Comparison of ENCODE assay signal across 11 mouse cellular contexts in genomic region chrX:160992703-160993102, GRCm38 (mm10). TPM values are rescaled to one million over a fixed set of nuclear protein-coding genes. Genes with fewer than 3 reads are reported as not detected.
DNase-seq lines count a peak whose midpoint lies in the region; ATAC-seq and TF ChIP-seq lines count a peak whose summit lies in the region.
"Had no signal": no experiment of that assay in that cellular context is flagged by ENCODE, and none has a peak within 500 bp of the region (broad histone marks: within the 10 kb centered on the region; RNA-seq: fewer than 3 reads in every experiment).

No protein-coding gene starts in this region.

- TF ChIP-seq POLR2A in brain, embryonic 14.5 days (IDR thresholded peaks at IDR 0.05; ENCODE audit: borderline replicate concordance, extremely low read depth, insufficient read depth, insufficient read length, poor library complexity, severe bottlenecking): no peak

- no peak for ATAC-seq in heart, embryonic 14.5 days (ENCODE audit: insufficient number of reproducible peaks, insufficient read depth, low FRiP score, low read depth)
- no peak for ATAC-seq in forebrain, embryonic 14.5 days
- ATAC-seq in midbrain, embryonic 13.5 days: no peak
- ATAC-seq: lung, postnatal 0 days had no signal

- no peaks in the 10 kb centered on the region for H3K36me3 ChIP-seq in heart, embryonic 14.5 days (ENCODE audit: control insufficient read depth, insufficient read depth, low read length)
- no peaks in the 10 kb centered on the region for H3K36me3 ChIP-seq in forebrain, embryonic 14.5 days (ENCODE audit: control insufficient read depth, insufficient read depth, low read length)
- no peaks in the 10 kb centered on the region for H3K36me3 ChIP-seq in midbrain, embryonic 13.5 days

- no peak for DNase-seq in heart, adult 11 months
- peak; percentile 59 for DNase-seq in brain, embryonic 14.5 days (ENCODE audit: low read depth)
- DNase-seq in forebrain, embryonic 14.5 days (ENCODE audit: low spot score): peak; percentile 45
- DNase-seq in Muller cell, postnatal 12 days (ENCODE audit: inconsistent ontology term): no peak
- no peak for DNase-seq in testis, postnatal 10 days (ENCODE audit: low spot score)
- no peak for DNase-seq in gastrocnemius, adult 18-20 months (ENCODE audit: low spot score)
- DNase-seq: B cell, adult 2 months; kidney, adult 8-10 months had no signal

- no peaks in the 10 kb centered on the region for H3K9me3 ChIP-seq in heart, embryonic 14.5 days (ENCODE audit: control insufficient read depth, low read length)
- H3K9me3 ChIP-seq in forebrain, embryonic 14.5 days (replicated peaks; ENCODE audit: control insufficient read depth, low read length): no peaks in the 10 kb centered on the region
- H3K9me3 ChIP-seq in midbrain, embryonic 13.5 days: no peaks in the 10 kb centered on the region

- no peaks in the 10 kb centered on the region for H3K27me3 ChIP-seq in heart, embryonic 14.5 days (ENCODE audit: control insufficient read depth, insufficient read depth, low read length)
- H3K27me3 ChIP-seq in forebrain, embryonic 14.5 days (replicated peaks; ENCODE audit: control insufficient read depth, insufficient read depth, low read length): no peaks in the 10 kb centered on the region
- peaks cover 21% of the 10 kb centered on the region; the same call in 1 of the 2 replicates for H3K27me3 ChIP-seq in midbrain, embryonic 13.5 days

- no peak overlapping the region for H3K9ac ChIP-seq in heart, embryonic 14.5 days (ENCODE audit: low read length)
- no peak overlapping the region for H3K9ac ChIP-seq in forebrain, embryonic 14.5 days (ENCODE audit: low read length)
- H3K9ac ChIP-seq in midbrain, embryonic 13.5 days (replicated peaks): no peak overlapping the region

- H3K4me1 ChIP-seq in heart, embryonic 14.5 days (ENCODE audit: control insufficient read depth in 2 of 2, insufficient read depth in 2 of 2, low read length in 2 of 2): no peaks in the 10 kb centered on the region
- H3K4me1 ChIP-seq in forebrain, embryonic 14.5 days (ENCODE audit: control insufficient read depth, insufficient read depth, low read length): peaks cover 2% of the 10 kb centered on the region; the same call in 1 of the 2 replicates
- peaks cover 10% of the 10 kb centered on the region for H3K4me1 ChIP-seq in midbrain, embryonic 13.5 days (replicated peaks)

- TF ChIP-seq CTCF in brain, embryonic 14.5 days (IDR thresholded peaks at IDR 0.05; ENCODE audit: borderline replicate concordance, extremely low read depth, insufficient read depth, insufficient read length): no peak

- no peak overlapping the region; a peak in 1 of 4 replicates for H3K4me3 ChIP-seq in heart, embryonic 14.5 days (ENCODE audit: control insufficient read depth in 1 of 2, insufficient read depth in 1 of 2, low read depth in 1 of 2, low read length in 2 of 2)
- H3K4me3 ChIP-seq in forebrain, embryonic 14.5 days (ENCODE audit: low read depth, low read length): peak overlapping the region; percentile 56
- H3K4me3 ChIP-seq in midbrain, embryonic 13.5 days (replicated peaks): peak overlapping the region; percentile 59

- no peak overlapping the region for H3K27ac ChIP-seq in heart, embryonic 14.5 days (replicated peaks in 1 of 2; ENCODE audit: control insufficient read depth in 1 of 2, insufficient read depth in 1 of 2, low read depth in 2 of 2, low read length in 2 of 2)
- H3K27ac ChIP-seq in forebrain, embryonic 14.5 days (ENCODE audit: low read depth, low read length): no peak overlapping the region
- no peak overlapping the region for H3K27ac ChIP-seq in midbrain, embryonic 13.5 days

- WGBS in heart, embryonic 14.5 days: 30% methylated on average over 2 of the region's 2 CpGs
- WGBS in forebrain, embryonic 14.5 days: 33% methylated on average over 2 of the region's 2 CpGs
- WGBS in midbrain, embryonic 13.5 days: 41% methylated on average over 2 of the region's 2 CpGs

- peak overlapping the region; percentile 64 for H3K4me2 ChIP-seq in heart, embryonic 14.5 days (ENCODE audit: low read length)
- peak overlapping the region; percentile 55 for H3K4me2 ChIP-seq in forebrain, embryonic 14.5 days (ENCODE audit: low read length)
- H3K4me2 ChIP-seq in midbrain, embryonic 13.5 days (replicated peaks): peak overlapping the region; percentile 51

RNA-seq across cellular contexts. Expression of gene Cdkl5, which starts 1.8 kb away (rescaled TPM):
- 2.8 and 3.4 TPM in 2 replicates for polyA plus RNA-seq in heart, embryonic 14.5 days (2014; fragmentation: Nextera tagmentation; extraction: Ambion mirVana)
- 5.8 and 6.9 TPM in 2 replicates for polyA plus RNA-seq in brain, embryonic 14.5 days (2012; rRNA removed)
- 5.5 and 8.9 TPM in 2 replicates for polyA plus RNA-seq in forebrain, embryonic 14.5 days (2014; fragmentation: Nextera tagmentation; extraction: Ambion mirVana)
- polyA plus RNA-seq in midbrain, embryonic 13.5 days (2015; fragmentation: Nextera tagmentation; extraction: Ambion mirVana): 3.9 and 4.2 TPM in 2 replicates
- 1 to 10 TPM in 1 of 2 experiments, under 1 TPM in 1; 0.98 to 1.2 TPM for total RNA-seq in gastrocnemius, adult 18-20 months (2021)

Comparison
In these comparisons a context has a peak if more than half of its experiments do, and no peak if none do; other contexts are left out.
1. H3K4me3 ChIP-seq: peak in forebrain, embryonic 14.5 days (single experiment) and midbrain, embryonic 13.5 days (single experiment); none in heart, embryonic 14.5 days (0 of 2).
2. DNase-seq: peak in brain, embryonic 14.5 days (single experiment) and forebrain, embryonic 14.5 days (single experiment); none in heart, adult 11 months (single experiment), Muller cell, postnatal 12 days (single experiment), testis, postnatal 10 days (single experiment) and gastrocnemius, adult 18-20 months (single experiment).
3. Peak in every context shown above with its lines, with median percentiles within 50 percentile points of each other: H3K4me2 ChIP-seq.